Mouse (Mus musculus): Measurements from ENCODE around the gene Ralgps1. TPM values are rescaled to one million over a fixed set of nuclear protein-coding genes. Genes with fewer than 3 reads are reported as not detected.

Ralgps1 gene
- polyA plus RNA-seq, 1 experiment = 66.0 TPM

DNA sequence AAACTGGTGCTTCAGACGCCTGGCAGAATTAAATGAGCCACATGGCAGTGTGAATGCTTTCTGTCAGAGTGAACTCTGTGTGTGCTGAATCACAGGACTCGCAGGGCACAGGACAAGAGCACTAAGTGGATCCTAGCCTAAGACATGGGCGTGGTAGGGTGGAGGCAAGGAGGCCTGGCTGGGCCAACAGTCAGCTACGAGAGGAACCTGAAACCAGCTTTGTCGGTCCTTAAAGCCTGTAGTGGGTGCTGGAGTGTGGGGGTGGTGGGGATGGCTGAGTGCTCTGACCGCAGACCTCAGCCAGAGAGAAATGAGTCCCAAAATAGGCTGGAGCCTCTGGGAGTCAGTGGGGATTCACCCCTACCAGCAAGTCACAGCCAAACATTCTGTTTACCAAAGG, 168.0 kb downstream of the Ralgps1 start:
- no peak for TF ChIP-seq CTCF (IDR thresholded peaks at IDR 0.05; ENCODE audit: extremely low read depth, insufficient read depth, low read length)
- TF ChIP-seq POLR2A (IDR thresholded peaks at IDR 0.05; ENCODE audit: extremely low read depth, insufficient read depth, low read length) = no peak
- peaks cover 17% of the 10 kb centered on the region for H3K4me1 ChIP-seq (ENCODE audit: control insufficient read depth, insufficient read depth, low read length)
- H3K27ac ChIP-seq (ENCODE audit: insufficient read depth, low read length) = no peak overlapping the region

DNA sequence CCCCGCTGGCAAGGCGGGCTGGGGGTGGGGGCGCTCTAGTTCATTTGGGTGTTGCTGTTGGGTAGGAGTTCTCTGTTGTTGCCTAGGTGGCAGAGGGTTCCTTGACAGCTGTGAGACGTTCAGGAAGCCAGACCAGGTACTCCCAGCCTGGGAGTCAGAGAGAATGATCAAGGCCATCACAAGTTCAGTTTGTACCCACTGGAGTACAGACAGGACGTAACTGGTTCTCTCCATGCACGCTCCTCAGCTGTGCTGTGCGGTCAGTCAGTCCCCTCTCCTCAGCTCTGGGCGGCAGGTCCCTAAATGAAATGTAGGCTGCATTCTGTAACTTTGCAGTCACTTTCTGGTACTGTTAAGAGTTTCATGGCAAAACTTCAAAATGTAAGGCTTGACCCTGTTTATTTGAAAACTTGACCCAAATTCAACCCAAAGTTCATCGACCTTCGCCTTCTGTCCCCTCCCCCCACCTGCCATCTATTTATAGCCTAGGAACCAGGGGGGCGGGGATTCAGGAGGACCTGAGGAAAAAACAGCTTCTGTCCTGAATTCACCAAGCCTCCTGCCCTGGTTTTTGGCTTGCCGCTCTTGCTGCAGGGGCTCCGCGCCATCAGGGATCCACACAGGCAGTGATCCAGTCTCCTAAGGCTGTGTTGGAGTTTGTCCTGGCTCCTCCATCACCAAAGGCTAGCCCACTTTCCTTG, 170.8 kb downstream of the Ralgps1 start:
- TF ChIP-seq CTCF (IDR thresholded peaks at IDR 0.05; ENCODE audit: extremely low read depth, insufficient read depth, low read length) (no peak), POLR2A (IDR thresholded peaks at IDR 0.05; ENCODE audit: extremely low read depth, insufficient read depth, low read length) (no peak)
- Histone ChIP-seq H3K27ac (ENCODE audit: insufficient read depth, low read length) (no peak overlapping the region), H3K4me1 (ENCODE audit: control insufficient read depth, insufficient read depth, low read length) (peaks cover 11% of the 10 kb centered on the region), H3K4me3 (ENCODE audit: insufficient read depth, low read length) (no peak overlapping the region)

More for the DNA sequence above, 168.0 kb downstream of the Ralgps1 start:
- H3K4me3 ChIP-seq (ENCODE audit: insufficient read depth, low read length) = no peak overlapping the region

- Histone ChIP-seq H3K4me1 (ENCODE audit: control insufficient read depth, insufficient read depth, low read length) (peaks cover 3% of the 10 kb centered on the region; the same call in 1 of the 2 replicates), H3K4me3 (ENCODE audit: insufficient read depth, low read length) (no peak overlapping the region), H3K27ac (ENCODE audit: insufficient read depth, low read length) (no peak overlapping the region)
- no peak for TF ChIP-seq CTCF (IDR thresholded peaks at IDR 0.05; ENCODE audit: extremely low read depth, insufficient read depth, low read length)
- no peak for TF ChIP-seq POLR2A (IDR thresholded peaks at IDR 0.05; ENCODE audit: extremely low read depth, insufficient read depth, low read length)
Observed at GRCm38 (mm10) chr2:33189976-33190375, 181.3 kb downstream of the Ralgps1 start.

GRCm38 (mm10) chr2:33188925-33189670, 182.2 kb downstream of the Ralgps1 start:
- Histone ChIP-seq H3K4me3 (ENCODE audit: insufficient read depth, low read length) (no peak overlapping the region), H3K4me1 (ENCODE audit: control insufficient read depth, insufficient read depth, low read length) (peaks cover 3% of the 10 kb centered on the region; the same call in 1 of the 2 replicates), H3K27ac (ENCODE audit: insufficient read depth, low read length) (no peak overlapping the region)
- TF ChIP-seq POLR2A (IDR thresholded peaks at IDR 0.05; ENCODE audit: extremely low read depth, insufficient read depth, low read length) = no peak
- TF ChIP-seq CTCF (IDR thresholded peaks at IDR 0.05; ENCODE audit: extremely low read depth, insufficient read depth, low read length) = no peak

DNA sequence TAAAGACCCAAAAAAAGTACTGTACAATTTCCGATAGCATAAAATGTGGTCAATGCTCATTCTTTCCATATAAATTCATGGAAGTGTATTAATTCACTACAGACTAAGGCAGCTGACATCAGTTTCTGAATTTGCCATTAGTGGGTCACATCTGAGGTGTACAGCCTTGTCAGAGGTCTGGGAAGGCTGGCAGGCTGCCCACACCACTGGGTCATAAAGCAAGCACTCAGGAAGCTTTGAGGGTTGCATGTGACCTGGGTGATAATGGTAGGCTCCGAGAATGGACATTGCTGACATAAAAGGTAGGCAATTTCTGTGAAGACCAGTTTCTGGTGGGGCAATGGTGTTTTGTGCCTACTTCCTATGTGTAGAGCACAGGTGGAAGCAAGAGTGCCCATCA, 183.4 kb downstream of the Ralgps1 start:
- Histone ChIP-seq H3K27ac (ENCODE audit: insufficient read depth, low read length) (no peak overlapping the region), H3K4me3 (ENCODE audit: insufficient read depth, low read length) (no peak overlapping the region), H3K4me1 (ENCODE audit: control insufficient read depth, insufficient read depth, low read length) (peaks cover 3% of the 10 kb centered on the region; the same call in 1 of the 2 replicates)
- no peak for TF ChIP-seq POLR2A (IDR thresholded peaks at IDR 0.05; ENCODE audit: extremely low read depth, insufficient read depth, low read length)
- TF ChIP-seq CTCF (IDR thresholded peaks at IDR 0.05; ENCODE audit: extremely low read depth, insufficient read depth, low read length) = no peak

DNA sequence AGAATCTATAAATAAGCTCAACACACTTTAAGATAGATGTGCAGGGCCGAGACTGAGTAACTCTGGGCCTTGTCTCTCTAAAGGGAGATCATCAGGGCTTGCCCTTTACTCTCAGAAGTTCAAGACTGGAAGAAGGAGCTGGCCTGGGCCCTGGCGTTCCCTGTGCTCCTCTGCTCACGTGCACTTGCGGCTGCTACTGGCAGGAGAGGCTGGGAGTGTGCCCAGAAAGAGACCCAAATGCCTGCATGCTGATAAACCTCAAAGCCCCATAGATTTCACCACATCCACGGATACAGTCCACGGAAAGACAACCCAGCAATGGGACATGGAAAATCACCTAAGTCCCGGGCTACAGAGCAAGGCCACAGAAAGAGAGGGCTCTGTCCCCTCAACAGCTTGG, 184.8 kb downstream of the Ralgps1 start:
- Histone ChIP-seq H3K27ac (ENCODE audit: insufficient read depth, low read length) (no peak overlapping the region), H3K4me3 (ENCODE audit: insufficient read depth, low read length) (no peak overlapping the region), H3K4me1 (ENCODE audit: control insufficient read depth, insufficient read depth, low read length) (peaks cover 3% of the 10 kb centered on the region; the same call in 1 of the 2 replicates)
- TF ChIP-seq POLR2A (IDR thresholded peaks at IDR 0.05; ENCODE audit: extremely low read depth, insufficient read depth, low read length) = no peak
- TF ChIP-seq CTCF (IDR thresholded peaks at IDR 0.05; ENCODE audit: extremely low read depth, insufficient read depth, low read length) = no peak

DNA sequence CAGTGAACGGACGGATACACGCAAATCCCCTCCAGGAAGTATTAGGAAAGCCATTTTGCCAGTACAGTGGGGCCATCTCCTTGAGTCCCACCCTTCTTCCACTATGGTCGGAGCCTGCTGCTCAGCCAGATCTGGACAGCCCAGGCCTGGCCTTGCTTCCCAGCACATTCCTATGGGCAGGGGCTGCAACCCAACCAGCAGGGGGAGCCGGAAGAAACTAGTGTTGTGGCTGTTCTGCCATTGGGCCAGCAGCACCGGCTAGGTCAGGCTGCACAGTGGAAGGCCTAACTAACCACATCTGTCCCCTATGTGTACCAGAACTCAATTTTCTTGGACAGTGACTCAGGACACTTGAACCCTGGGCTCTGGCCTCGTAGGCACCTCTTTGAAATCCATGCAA, 186.0 kb downstream of the Ralgps1 start:
- TF ChIP-seq CTCF (IDR thresholded peaks at IDR 0.05; ENCODE audit: extremely low read depth, insufficient read depth, low read length) (peak; percentile 29; the same call in 1 of the 2 replicates), POLR2A (IDR thresholded peaks at IDR 0.05; ENCODE audit: extremely low read depth, insufficient read depth, low read length) (no peak)
- no peak overlapping the region for H3K27ac ChIP-seq (ENCODE audit: insufficient read depth, low read length)
- no peak overlapping the region for H3K4me3 ChIP-seq (ENCODE audit: insufficient read depth, low read length)
- H3K4me1 ChIP-seq (ENCODE audit: control insufficient read depth, insufficient read depth, low read length) = peaks cover 9% of the 10 kb centered on the region

GRCm38 (mm10) chr2:33184641-33185040, 186.6 kb downstream of the Ralgps1 start:
- peaks cover 11% of the 10 kb centered on the region for H3K4me1 ChIP-seq (ENCODE audit: control insufficient read depth, insufficient read depth, low read length)
- TF ChIP-seq CTCF (IDR thresholded peaks at IDR 0.05; ENCODE audit: extremely low read depth, insufficient read depth, low read length) = no peak
- no peak for TF ChIP-seq POLR2A (IDR thresholded peaks at IDR 0.05; ENCODE audit: extremely low read depth, insufficient read depth, low read length)
- H3K4me3 ChIP-seq (ENCODE audit: insufficient read depth, low read length) = no peak overlapping the region
- no peak overlapping the region; the same call in 1 of the 2 replicates for H3K27ac ChIP-seq (ENCODE audit: insufficient read depth, low read length)

DNA sequence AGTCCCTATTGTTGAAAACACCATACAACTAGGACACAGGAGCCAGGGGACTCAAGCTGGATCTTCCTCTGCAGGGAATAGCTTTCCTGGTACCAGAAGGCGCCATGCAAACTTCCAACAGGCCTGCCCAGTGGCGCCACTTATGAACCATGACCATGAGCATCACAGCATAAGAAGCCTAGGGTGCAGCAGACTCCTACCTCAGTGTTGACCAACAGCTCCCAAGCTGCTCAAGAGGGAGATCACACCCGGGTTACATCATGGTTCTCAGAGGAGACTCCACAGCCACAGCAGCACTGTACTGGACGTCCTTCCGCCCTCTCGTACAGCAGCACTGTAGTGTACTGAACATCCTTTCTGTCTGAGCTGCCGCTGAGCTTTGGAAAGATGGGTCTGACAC, 188.0 kb downstream of the Ralgps1 start:
- TF ChIP-seq POLR2A (IDR thresholded peaks at IDR 0.05; ENCODE audit: extremely low read depth, insufficient read depth, low read length) (no peak), CTCF (IDR thresholded peaks at IDR 0.05; ENCODE audit: extremely low read depth, insufficient read depth, low read length) (no peak)
- H3K27ac ChIP-seq (ENCODE audit: insufficient read depth, low read length) = no peak overlapping the region
- H3K4me3 ChIP-seq (ENCODE audit: insufficient read depth, low read length) = no peak overlapping the region
- peaks cover 18% of the 10 kb centered on the region for H3K4me1 ChIP-seq (ENCODE audit: control insufficient read depth, insufficient read depth, low read length)
